Mouse (Mus musculus): Measurements from ENCODE around the gene Nf2. TPM values are rescaled to one million over a fixed set of nuclear protein-coding genes. Genes with fewer than 3 reads are reported as not detected.

Gene Nf2
- total RNA-seq, 2 experiments from 2014 or later, result 50.7 to 59.7 TPM

DNA sequence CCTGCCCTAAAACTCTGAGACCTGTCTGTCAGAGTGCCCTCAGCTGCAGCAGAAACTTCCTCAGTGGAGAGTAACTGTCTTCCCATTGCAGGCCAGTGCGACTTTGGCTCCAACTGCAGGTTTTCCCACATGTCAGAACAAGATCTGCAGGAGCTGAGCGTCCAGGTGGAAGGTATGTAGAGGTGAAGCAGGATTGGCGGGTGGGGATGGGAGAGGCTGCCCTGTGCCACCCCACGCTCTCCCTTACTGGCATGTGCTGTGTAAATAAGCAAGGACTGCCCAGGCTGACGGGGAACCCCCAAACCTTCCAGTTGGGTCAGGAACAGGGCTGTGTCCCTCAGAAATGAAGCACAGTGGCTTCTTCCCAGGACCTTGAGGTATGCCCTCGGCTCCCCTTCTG lies 119.2 kb downstream of the Nf2 start:
- Histone ChIP-seq H3K27ac (no peak overlapping the region), H3K4me3 (no peak overlapping the region)
- intact Hi-C loops (cut with DNase I), result loop anchor here (5.0 kb wide), 1 partner anchor 92 kb away; no protein-coding TSS in a partner anchor
- no peak for TF ChIP-seq CTCF (IDR thresholded peaks at IDR 0.05)
- no peak for DNase-seq

DNA sequence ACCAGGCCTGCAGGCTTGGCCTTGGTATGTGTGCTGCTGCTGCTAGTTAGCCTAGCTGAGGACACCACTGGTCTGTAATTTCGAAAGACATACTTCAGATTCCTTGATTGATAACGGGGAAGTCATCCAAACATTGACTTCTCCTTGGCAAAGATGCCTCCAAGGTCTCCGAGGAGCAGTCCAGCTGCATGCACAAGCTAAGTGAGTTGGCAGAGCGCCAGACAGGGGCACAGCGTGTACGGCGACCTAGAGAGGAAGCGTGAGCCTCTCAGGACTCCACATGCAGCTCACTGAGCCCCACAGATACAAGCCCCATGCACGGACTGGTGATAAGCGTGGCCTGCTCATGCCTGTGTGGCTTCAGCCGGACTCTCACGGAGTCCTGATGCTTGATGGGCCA lies 119.7 kb downstream of the Nf2 start:
- TF ChIP-seq CTCF (IDR thresholded peaks at IDR 0.05), result no peak
- no peak overlapping the region for H3K27ac ChIP-seq
- no peak overlapping the region for H3K4me3 ChIP-seq
- DNase-seq, result no peak
- intact Hi-C loops (cut with DNase I), result loop anchor here (5.0 kb wide), 1 partner anchor 93 kb away; no protein-coding TSS in a partner anchor

DNA sequence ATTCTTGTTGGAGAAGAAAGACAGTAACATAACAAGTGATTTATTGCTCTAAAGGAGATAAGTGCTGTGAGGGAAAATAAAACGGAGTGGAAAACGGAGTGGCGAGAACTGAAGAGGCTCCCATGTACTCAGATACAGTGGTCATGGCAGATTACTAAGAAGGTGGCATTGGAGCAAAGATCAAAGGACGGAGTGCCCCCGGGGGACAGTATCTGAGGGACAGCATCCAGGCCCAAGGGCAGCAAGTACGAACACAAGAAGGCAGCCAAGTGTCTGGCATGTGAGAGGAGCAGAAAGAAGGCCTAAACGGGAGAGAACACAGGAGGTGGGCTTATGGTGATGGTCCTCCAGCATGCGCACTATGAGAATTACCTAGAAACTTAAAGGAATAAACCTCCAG lies 127.6 kb downstream of the Nf2 start:
- Histone ChIP-seq H3K4me3 (no peak overlapping the region), H3K27ac (no peak overlapping the region)
- no peak for DNase-seq
- intact Hi-C loops (cut with DNase I), result no loop called here
- no peak for TF ChIP-seq CTCF (IDR thresholded peaks at IDR 0.05)

DNA sequence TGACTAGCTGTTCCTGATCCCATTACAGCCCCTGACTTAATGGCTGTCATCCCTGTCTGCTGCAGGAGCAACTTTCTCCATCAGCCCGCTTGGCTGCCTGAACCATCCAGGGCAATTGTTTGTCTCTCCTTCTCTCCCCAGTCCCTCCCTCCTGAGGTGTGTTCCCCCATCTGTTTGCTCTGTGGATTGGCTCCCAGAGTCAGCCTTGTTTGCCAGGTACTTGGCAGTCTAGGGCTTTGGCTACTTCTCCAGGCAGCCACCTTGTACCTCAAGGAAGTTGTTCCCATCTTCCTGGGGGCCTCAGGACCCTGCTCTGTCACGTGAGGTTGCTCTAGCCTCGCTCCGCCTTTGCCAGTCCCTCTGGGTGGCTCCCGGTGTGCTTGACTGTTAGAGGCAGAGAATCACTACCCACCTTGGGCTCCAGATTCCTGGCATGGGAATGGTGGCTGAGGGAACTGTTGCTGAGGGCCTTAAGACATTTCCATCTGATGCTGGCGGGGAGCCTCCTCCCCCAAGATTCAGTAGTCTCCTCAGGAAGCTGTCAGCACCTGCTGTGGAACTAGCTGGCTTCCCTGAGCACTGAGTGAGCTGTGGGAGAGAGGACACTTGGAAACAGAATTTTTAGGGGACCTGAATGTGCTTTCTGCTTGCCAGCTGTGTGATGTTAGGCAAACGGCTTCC lies 128.3 kb downstream of the Nf2 start:
- intact Hi-C loops (cut with DNase I), result no loop called here
- DNase-seq, result no peak
- H3K4me3 ChIP-seq, result no peak overlapping the region
- H3K27ac ChIP-seq, result no peak overlapping the region
- no peak for TF ChIP-seq CTCF (IDR thresholded peaks at IDR 0.05)

GRCm38 (mm10) chr11:4720393-4720792 lies 128.9 kb downstream of the Nf2 start:
- no peak for DNase-seq
- intact Hi-C loops (cut with DNase I), result no loop called here
- no peak for TF ChIP-seq CTCF (IDR thresholded peaks at IDR 0.05)
- no peak overlapping the region for H3K4me3 ChIP-seq
- H3K27ac ChIP-seq, result peak overlapping the region; percentile 77

GRCm38 (mm10) chr11:4719961-4720360 lies 129.4 kb downstream of the Nf2 start:
- intact Hi-C loops (cut with DNase I), result no loop called here
- Histone ChIP-seq H3K4me3 (no peak overlapping the region), H3K27ac (peak overlapping the region; percentile 77)
- TF ChIP-seq CTCF (IDR thresholded peaks at IDR 0.05), result no peak
- DNase-seq, result no peak

DNA sequence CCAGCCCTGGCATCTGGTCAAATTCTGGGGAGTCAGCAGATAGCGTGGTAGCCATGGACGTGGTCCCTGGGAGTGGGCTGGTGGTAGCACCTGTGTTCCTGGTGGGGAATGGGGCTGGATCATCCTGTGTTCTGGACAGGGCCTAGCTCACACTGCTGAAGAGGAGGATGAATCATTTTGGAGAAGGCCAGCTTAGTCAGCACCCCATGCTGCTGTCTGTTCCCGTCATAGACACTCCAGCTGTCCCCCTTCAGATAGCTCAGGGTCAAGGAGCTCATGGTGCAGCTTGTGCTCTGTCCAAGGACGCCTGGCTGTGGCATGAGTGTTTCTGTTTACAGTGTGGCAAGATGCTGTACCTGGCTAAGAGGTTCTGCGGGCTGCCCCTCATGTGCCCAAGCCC lies 130.8 kb downstream of the Nf2 start:
- H3K27ac ChIP-seq, result peak overlapping the region; percentile 77
- intact Hi-C loops (cut with DNase I), result no loop called here
- no peak for DNase-seq

GRCm38 (mm10) chr11:4716530-4717236 lies 132.7 kb downstream of the Nf2 start:
- Histone ChIP-seq H3K27ac (no peak overlapping the region), H3K4me3 (no peak overlapping the region)
- intact Hi-C loops (cut with DNase I), result no loop called here
- DNase-seq, result no peak
- no peak for TF ChIP-seq CTCF (IDR thresholded peaks at IDR 0.05)

More for the DNA sequence above, 130.8 kb downstream of the Nf2 start:
- no peak for TF ChIP-seq CTCF (IDR thresholded peaks at IDR 0.05)
- no peak overlapping the region for H3K4me3 ChIP-seq

Small RNA genes lying within 50 kb of the gene (microRNA-seq; reads per million reads assigned to microRNA genes)
- gene Mir6918, result not detected

Other genes starting within 250 kb of the Nf2 start
- gene Gm11032, start 229.5 kb downstream of the Nf2 start, total RNA-seq (2021), result not detected
- gene Ascc2, start 211.8 kb downstream of the Nf2 start, total RNA-seq (2021), result 10 to 100 TPM; 14.4 to 16.7 TPM
- gene Uqcr10, start 145.2 kb downstream of the Nf2 start, total RNA-seq (2021), result 1,000 to 10,000 TPM in 1 of 2 experiments, 100 to 1,000 TPM in 1; 837 to 1,167 TPM
- gene Zmat5, start 144.9 kb downstream of the Nf2 start, total RNA-seq (2021), result 10 to 100 TPM; 23.3 to 28.5 TPM
- under 1 TPM; 0.17 to 0.18 TPM for gene Cabp7, start 102.8 kb downstream of the Nf2 start, total RNA-seq (2021)
- under 1 TPM; 0.20 to 0.31 TPM for gene Nipsnap1, start 24.4 kb upstream of the Nf2 start, total RNA-seq (2021)
- 10 to 100 TPM; 15.5 to 16.7 TPM for gene Thoc5, start 45.8 kb upstream of the Nf2 start, total RNA-seq (2021)
- gene Nefh, start 98.5 kb upstream of the Nf2 start, total RNA-seq (2021), result not detected
- 10 to 100 TPM; 35.8 to 40.5 TPM for gene Ap1b1, start 137.3 kb upstream of the Nf2 start, total RNA-seq (2021)
- gene Rasl10a, start 208.6 kb upstream of the Nf2 start, total RNA-seq (2021), result not detected
- gene Gas2l1, start 215.8 kb upstream of the Nf2 start, total RNA-seq (2021), result 1 to 10 TPM; 3.6 to 5.0 TPM
- gene Rhbdd3, start 249.4 kb upstream of the Nf2 start, total RNA-seq (2021), result 10 to 100 TPM; 24.1 to 32.1 TPM
- 10 to 100 TPM; 79.3 to 86.5 TPM for gene Ewsr1, start 249.7 kb upstream of the Nf2 start, total RNA-seq (2021)